Mouse (Mus musculus) ES-E14 (cell line): ENCODE results near the gene Clasp1. TPM values are rescaled to one million over a fixed set of nuclear protein-coding genes. Genes with fewer than 3 reads are reported as not detected.
"Not testable (repeated sequence)": the region's sequence is repeated elsewhere in the genome, so short reads cannot be mapped to it uniquely, and the experiment has no call there.

Experiments used
- DNase-seq: peaks from one replicate; pipeline ENCODE4 v3.0.0-alpha.2; 2013; ENCODE audit warnings: low read depth, low spot score
- H3K27ac ChIP-seq: 2 replicates; pipeline ENCODE4 v1.5.1; 2012; ENCODE audit warnings: low read depth, mild to moderate bottlenecking, low read length, moderate library complexity, mixed read lengths; ENCODE audit not compliant: poor library complexity, insufficient read depth, severe bottlenecking
- H3K36me3 ChIP-seq: 2 replicates; pipeline ENCODE4 v1.6.1; 2012; ENCODE audit warnings: mild to moderate bottlenecking, low read length, moderate library complexity, mixed read lengths; ENCODE audit not compliant: control insufficient read depth, poor library complexity, insufficient read depth, severe bottlenecking
- H3K4me1 ChIP-seq, 2 experiments: fragments of 150-350 bp in 1 of 2; sonication (generic) in 1 of 2; 2 replicates each; pipeline ENCODE4 v1.6.1; 2012; ENCODE audit warnings: low read length in 2 of 2, mild to moderate bottlenecking in 1 of 2, mixed read lengths in 1 of 2; ENCODE audit not compliant: control insufficient read depth in 2 of 2, insufficient read depth in 2 of 2, poor library complexity in 1 of 2
- H3K4me3 ChIP-seq, 2 experiments: fragments of 150-350 bp in 1 of 2; sonication (generic) in 1 of 2; 2 replicates each; pipeline ENCODE4 v1.5.1; 2012; ENCODE audit warnings: low read length in 2 of 2, low read depth in 1 of 2, mild to moderate bottlenecking in 1 of 2, mixed read lengths in 1 of 2; ENCODE audit not compliant: insufficient read depth in 1 of 2, poor library complexity in 1 of 2, severe bottlenecking in 1 of 2
- H3K9ac ChIP-seq: 2 replicates; pipeline ENCODE4 v1.6.1; 2012; ENCODE audit warnings: low read depth, mild to moderate bottlenecking, low read length, mixed read lengths; ENCODE audit not compliant: poor library complexity, insufficient read depth, severe bottlenecking
- H3K9me3 ChIP-seq: fragments of 150-350 bp; sonication (generic); 2 replicates; pipeline ENCODE4 v1.6.1; 2012; ENCODE audit warnings: low read depth, mild to moderate bottlenecking, low read length; ENCODE audit not compliant: control insufficient read depth, insufficient read depth
- CHD2 ChIP-seq: IDR thresholded peaks from 2 replicates; pipeline ENCODE4 v1.6.1; 2014; ENCODE audit warnings: mild to moderate bottlenecking, low read depth, low read length, inconsistent platforms
- HCFC1 ChIP-seq: IDR thresholded peaks from 2 replicates; pipeline ENCODE4 v1.6.1; 2012; ENCODE audit warnings: low read length, inconsistent platforms, borderline replicate concordance; ENCODE audit not compliant: insufficient read depth
- MAFK ChIP-seq: IDR thresholded peaks from 2 replicates; pipeline ENCODE4 v1.6.1; 2014; ENCODE audit warnings: mild to moderate bottlenecking, low read depth, low read length, inconsistent platforms; ENCODE audit not compliant: insufficient read depth
- ZC3H11A ChIP-seq: IDR thresholded peaks from 2 replicates; pipeline ENCODE4 v1.6.1; 2012; ENCODE audit warnings: low read depth, mild to moderate bottlenecking, inconsistent platforms, low read length, borderline replicate concordance
- ZNF384 ChIP-seq: IDR thresholded peaks from 2 replicates; pipeline ENCODE4 v1.6.1; 2012; ENCODE audit warnings: low read depth, low read length, inconsistent platforms
- in situ Hi-C, 2 experiments: fragments of 600-800 bp; cut with MboI; formaldehyde crosslinking; loops; one replicate each; pipeline ENCODE4 v1.15.1; 2025; ENCODE audit warnings: low sequenced_read_pairs in 2 of 2, inconsistent platforms in 1 of 2; ENCODE audit not compliant: unreplicated experiment in 2 of 2
- total RNA-seq: library from RNA; depleted of rRNA; stranded (reverse); fragments of 300-350 nt; gene quantifications from 2 replicates; pipeline ENCODE4 v1.2.3, GENCODE M21; 2012

Gene Clasp1
- total RNA-seq, 1 experiment: 38.9 TPM

DNA sequence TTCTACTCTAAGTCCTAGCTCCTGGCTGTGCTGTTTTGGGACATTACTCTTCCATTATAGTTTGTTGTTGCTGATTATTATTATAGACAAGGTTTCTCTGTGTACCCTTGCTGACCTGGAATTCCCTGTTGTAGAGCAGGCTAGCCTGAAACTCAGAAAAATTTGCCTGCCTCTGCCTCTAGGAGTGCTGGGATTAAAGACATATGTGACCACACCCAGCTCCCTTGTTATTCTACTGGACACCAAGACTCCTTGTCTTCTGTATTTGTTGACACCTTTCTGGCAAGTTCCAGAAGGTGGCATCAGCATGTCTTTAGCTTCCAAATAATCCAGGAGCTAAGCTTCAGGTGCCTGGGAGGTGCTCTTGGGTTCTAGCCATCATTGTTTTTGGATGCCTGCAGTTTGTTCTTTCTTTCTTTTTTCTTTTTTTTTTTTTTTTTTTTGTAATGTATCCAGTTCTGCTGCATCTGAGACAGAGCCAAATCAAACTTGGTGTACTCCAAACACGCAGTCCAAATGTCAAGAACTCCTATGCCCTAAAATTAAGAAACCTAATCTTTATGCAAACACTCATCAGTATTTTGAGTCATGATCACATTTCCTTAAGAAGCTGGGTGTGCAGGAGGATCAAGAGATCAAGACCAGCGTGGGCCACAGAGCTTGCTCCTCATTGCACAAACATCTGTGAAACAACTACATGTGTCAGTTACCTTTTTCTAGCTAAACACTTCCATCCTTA is 208.8 kb downstream of the Clasp1 start:
- Histone ChIP-seq H3K9ac (no peak overlapping the region), H3K36me3 (peaks cover 22% of the 10 kb centered on the region), H3K4me3 (no peak overlapping the region), H3K27ac (no peak overlapping the region), H3K4me1 (0 out of 4 replicates have a peak, but pooled peaks cover 0 to 1% of the 10 kb centered on the region in 2 experiments), H3K9me3 (no peaks in the 10 kb centered on the region)
- no peak for DNase-seq
- in situ Hi-C loops: no loop called here
- TF ChIP-seq CHD2 (no peak), ZNF384 (no peak), ZC3H11A (no peak), HCFC1 (no peak)

GRCm38 (mm10) chr1:118598339-118598738 is 209.5 kb downstream of the Clasp1 start:
- no peak overlapping the region for H3K9ac ChIP-seq
- H3K4me1 ChIP-seq: 0 out of 4 replicates have a peak, but pooled peaks cover 0 to 1% of the 10 kb centered on the region in 2 experiments
- no peak for DNase-seq
- H3K27ac ChIP-seq: no peak overlapping the region
- TF ChIP-seq CHD2 (no peak), HCFC1 (no peak), ZC3H11A (no peak), MAFK (no peak), ZNF384 (no peak)
- H3K36me3 ChIP-seq: peaks cover 28% of the 10 kb centered on the region
- H3K4me3 ChIP-seq: no peak overlapping the region
- H3K9me3 ChIP-seq: no peaks in the 10 kb centered on the region
- in situ Hi-C loops: no loop called here

- Histone ChIP-seq H3K9me3 (no peaks in the 10 kb centered on the region), H3K4me3 (no peak overlapping the region), H3K36me3 (no peaks in the 10 kb centered on the region), H3K4me1 (no peaks in the 10 kb centered on the region), H3K9ac (no peak overlapping the region), H3K27ac (no peak overlapping the region)
- in situ Hi-C loops: no loop called here
- TF ChIP-seq CHD2 (no peak), ZC3H11A (no peak), HCFC1 (no peak), MAFK (no peak), ZNF384 (no peak)
- no peak for DNase-seq
Observed at GRCm38 (mm10) chr1:118613631-118614183, 224.8 kb downstream of the Clasp1 start.

GRCm38 (mm10) chr1:118621055-118621454 is 232.2 kb downstream of the Clasp1 start:
- H3K36me3 ChIP-seq, H3K9ac ChIP-seq, H3K9me3 ChIP-seq, H3K27ac ChIP-seq, H3K4me3 ChIP-seq, DNase-seq, in situ Hi-C loops: not testable (repeated sequence)
- peaks cover 3 to 14% of the 10 kb centered on the region in 2 experiments; a peak in 2 of 4 replicates for H3K4me1 ChIP-seq
- TF ChIP-seq MAFK: peak; percentile 99
